Comparison of ENCODE assay signal across 4 mouse cellular contexts in the genomic region with DNA sequence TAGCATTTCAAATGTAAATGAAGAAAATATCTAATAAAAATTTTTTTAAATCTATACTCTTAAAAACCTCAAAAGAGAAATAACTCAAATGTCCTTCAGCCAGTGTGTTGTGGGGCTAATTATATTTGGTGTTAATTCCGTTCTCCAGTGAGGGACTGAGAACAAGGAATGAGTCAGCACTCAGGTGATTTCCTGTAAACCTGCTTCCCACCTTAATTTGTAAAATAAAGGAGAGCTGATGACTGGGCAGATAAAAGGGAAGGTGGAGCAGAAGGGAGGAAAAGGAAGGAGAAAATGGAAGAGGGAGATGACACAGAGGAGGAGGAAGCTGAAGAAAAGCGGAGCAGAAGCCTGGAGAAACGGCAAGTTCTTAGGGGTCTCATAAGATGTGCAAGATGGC. TPM values are rescaled to one million over a fixed set of nuclear protein-coding genes. Genes with fewer than 3 reads are reported as not detected.
"Had no signal": no experiment of that assay in that cellular context is flagged by ENCODE, and none has a peak within 500 bp of the region (broad histone marks: within the 10 kb centered on the region; RNA-seq: fewer than 3 reads in every experiment).

No protein-coding gene starts in this region.

RNA-seq across cellular contexts. Expression of a gene that starts 39.1 kb away (rescaled TPM):
- total RNA-seq: common myeloid progenitor, adult 5-6 weeks; granulocyte monocyte progenitor cell, adult 5-6 weeks had no signal
- polyA plus RNA-seq: embryonic facial prominence, embryonic 11.5 days; erythroblast, embryonic 14.5 days had no signal

RNA-seq across cellular contexts. Expression of a gene that starts 57.1 kb away (rescaled TPM):
- total RNA-seq: common myeloid progenitor, adult 5-6 weeks; granulocyte monocyte progenitor cell, adult 5-6 weeks had no signal
- polyA plus RNA-seq: erythroblast, embryonic 14.5 days had no signal
